15 mouse cellular contexts compared by ENCODE assay signal in the genomic region with DNA sequence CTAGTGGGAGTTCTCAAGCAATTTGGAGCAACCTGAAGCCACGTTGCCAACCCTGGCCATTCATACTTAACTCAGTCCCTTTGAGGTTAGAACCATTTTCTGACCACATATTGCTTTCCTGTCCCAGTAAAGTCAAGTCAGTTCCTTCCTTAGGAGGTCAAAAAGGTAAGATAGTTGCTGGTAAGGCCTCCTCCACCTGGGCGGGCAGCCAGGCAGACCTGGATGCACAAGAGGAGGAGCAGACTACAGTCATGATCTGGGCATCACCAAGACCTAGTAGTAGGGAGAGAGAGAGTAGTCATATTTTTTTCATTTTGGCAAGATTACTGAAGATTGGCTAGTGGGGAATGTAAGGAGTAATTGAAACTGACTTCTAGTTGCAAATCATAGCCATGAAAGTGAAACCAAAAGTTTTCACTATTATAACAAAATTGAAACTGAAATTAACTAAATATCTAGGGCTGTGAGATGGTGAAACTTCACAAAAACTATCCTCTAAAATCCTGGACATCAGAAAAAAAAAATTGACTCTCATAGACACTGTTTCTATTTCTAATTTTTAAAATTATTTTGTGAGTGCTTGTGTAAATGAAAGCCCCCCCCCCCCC. TPM values are rescaled to one million over a fixed set of nuclear protein-coding genes. Genes with fewer than 3 reads are reported as not detected.
A peak's percentile ranks its signal among the peaks of the same experiment; 100 is the strongest.
DNase-seq lines count a peak whose midpoint lies in the region; ATAC-seq and TF ChIP-seq lines count a peak whose summit lies in the region.
"Had no signal": no experiment of that assay in that cellular context is flagged by ENCODE, and none has a peak within 500 bp of the region (broad histone marks: within the 10 kb centered on the region; RNA-seq: fewer than 3 reads in every experiment).

No protein-coding gene starts in this region.

- no peak for ATAC-seq in liver, embryonic 15.5 days (ENCODE audit: insufficient read depth)

- H3K4me1 ChIP-seq in heart, adult 2 months (ENCODE audit: control insufficient read depth, insufficient read depth, low read length): peaks cover 12% of the 10 kb centered on the region
- peaks cover 54% of the 10 kb centered on the region for H3K4me1 ChIP-seq in liver, embryonic 15.5 days (replicated peaks)
- H3K4me1 ChIP-seq in embryonic facial prominence, embryonic 10.5 days: peaks cover 41% of the 10 kb centered on the region
- peaks cover 22% of the 10 kb centered on the region for H3K4me1 ChIP-seq in thymus, adult 2 months (replicated peaks; ENCODE audit: control insufficient read depth, insufficient read depth, low read length)

- no peak for TF ChIP-seq EP300 in heart, adult 2 months (IDR thresholded peaks at IDR 0.05; ENCODE audit: insufficient read depth, low read depth, low read length)

- no peaks in the 10 kb centered on the region for H3K27me3 ChIP-seq in heart, adult 2 months (ENCODE audit: control insufficient read depth, insufficient read depth, low read length)
- peaks cover 18% of the 10 kb centered on the region; the same call in 1 of the 2 replicates for H3K27me3 ChIP-seq in liver, embryonic 15.5 days
- H3K27me3 ChIP-seq in embryonic facial prominence, embryonic 10.5 days (replicated peaks; ENCODE audit: low read depth, poor library complexity, severe bottlenecking): peaks cover 44% of the 10 kb centered on the region
- H3K27me3 ChIP-seq in thymus, adult 2 months (ENCODE audit: control insufficient read depth, insufficient read depth, low read length): no peaks in the 10 kb centered on the region
- H3K27me3 ChIP-seq: stomach, embryonic 15.5 days had no signal

- H3K79me2 ChIP-seq in heart, adult 2 months (replicated peaks; ENCODE audit: control insufficient read depth, insufficient read depth, low read length): no peaks in the 10 kb centered on the region

- no peaks in the 10 kb centered on the region for H3K36me3 ChIP-seq in heart, adult 2 months (ENCODE audit: control insufficient read depth, insufficient read depth, low read length)
- H3K36me3 ChIP-seq in liver, embryonic 15.5 days (replicated peaks): no peaks in the 10 kb centered on the region
- 0 out of 2 replicates have a peak, but pooled peaks cover 2% of the 10 kb centered on the region for H3K36me3 ChIP-seq in embryonic facial prominence, embryonic 10.5 days (replicated peaks)
- H3K36me3 ChIP-seq in thymus, adult 2 months (ENCODE audit: control insufficient read depth, insufficient read depth, low read length): no peaks in the 10 kb centered on the region
- H3K36me3 ChIP-seq: heart, embryonic 13.5 days; midbrain, embryonic 10.5 days; neural tube, embryonic 15.5 days; stomach, embryonic 15.5 days had no signal

- DNase-seq in heart, adult 2 months: no peak
- no peak for DNase-seq in heart, postnatal 10 days
- peak; percentile 25 to 37 for DNase-seq in right cerebral cortex, postnatal 10 days (ENCODE audit: low spot score in 2 of 2)
- DNase-seq in right cerebral cortex, adult 2 months (ENCODE audit: low spot score in 2 of 2): no peak
- no peak for DNase-seq in embryonic facial prominence, embryonic 10.5 days (ENCODE audit: low spot score)
- DNase-seq in thymus, adult 2 months: no peak
- DNase-seq: embryo, embryonic 11 days; heart, postnatal 4 days; spleen, adult 18-20 months had no signal

- peak overlapping the region; percentile 53 for H3K27ac ChIP-seq in heart, adult 2 months
- no peak overlapping the region for H3K27ac ChIP-seq in liver, embryonic 15.5 days (replicated peaks)
- H3K27ac ChIP-seq in embryonic facial prominence, embryonic 10.5 days (replicated peaks): no peak overlapping the region
- H3K27ac ChIP-seq in thymus, adult 2 months (ENCODE audit: control insufficient read depth, insufficient read depth, low read length): no peak overlapping the region

- no peak for TF ChIP-seq CTCF in heart, adult 2 months (IDR thresholded peaks at IDR 0.05)
- no peak for TF ChIP-seq CTCF in thymus, adult 2 months (IDR thresholded peaks at IDR 0.05; ENCODE audit: borderline replicate concordance, control insufficient read depth, extremely low read depth, insufficient read depth, low read length, poor library complexity)

- intact Hi-C loops in heart, adult 2 months (cut with DNase I): no loop called here
- intact Hi-C loops in heart, postnatal 10 days (cut with DNase I): loop anchor here (2.0 kb wide), 1 partner anchor 207 kb away; no protein-coding TSS in a partner anchor

- no peak for TF ChIP-seq POLR2A in heart, adult 2 months (IDR thresholded peaks at IDR 0.05; ENCODE audit: insufficient read depth, low read depth, low read length)
- no peak for TF ChIP-seq POLR2A in thymus, adult 2 months (IDR thresholded peaks at IDR 0.05; ENCODE audit: control insufficient read depth, extremely low read depth, insufficient read depth, low read length, poor library complexity)

- H3K9me3 ChIP-seq in liver, embryonic 15.5 days (replicated peaks): no peaks in the 10 kb centered on the region
- H3K9me3 ChIP-seq in embryonic facial prominence, embryonic 10.5 days: no peaks in the 10 kb centered on the region
- H3K9me3 ChIP-seq: heart, embryonic 13.5 days; midbrain, embryonic 10.5 days; neural tube, embryonic 15.5 days; stomach, embryonic 15.5 days had no signal

- no peak overlapping the region for H3K4me3 ChIP-seq in heart, adult 2 months
- H3K4me3 ChIP-seq in liver, embryonic 15.5 days (replicated peaks): no peak overlapping the region
- H3K4me3 ChIP-seq in embryonic facial prominence, embryonic 10.5 days: no peak overlapping the region
- H3K4me3 ChIP-seq in thymus, adult 2 months (ENCODE audit: control insufficient read depth, insufficient read depth, low read length): no peak overlapping the region

- H3K4me2 ChIP-seq in liver, embryonic 15.5 days: peak overlapping the region; percentile 95

- H3K9ac ChIP-seq in heart, adult 2 months (ENCODE audit: low read depth, low read length): no peak overlapping the region
- H3K9ac ChIP-seq in liver, embryonic 15.5 days: no peak overlapping the region
- H3K9ac ChIP-seq: stomach, embryonic 15.5 days had no signal

- WGBS in heart, adult 2 months: 97% methylated on average over 2 of the region's 2 CpGs
- WGBS in liver, embryonic 15.5 days (ENCODE audit: insufficient replicate concordance): 59% methylated on average over 2 of the region's 2 CpGs
- 91% methylated on average over 2 of the region's 2 CpGs for WGBS in embryonic facial prominence, embryonic 10.5 days
- 88% methylated on average over 2 of the region's 2 CpGs for WGBS in thymus, adult 2 months

RNA-seq across cellular contexts. Expression of gene Dusp28, which starts 1.0 kb away (rescaled TPM):
- total RNA-seq in heart, adult 2 months (2021): 10 to 100 TPM; 15.1 to 15.5 TPM
- polyA plus RNA-seq in heart, adult 2 months (2012; rRNA removed): 27.9 and 29.2 TPM in 2 replicates
- total RNA-seq in heart, postnatal 10 days (2021): 10 to 100 TPM; 11.5 to 12.8 TPM
- polyA plus RNA-seq in liver, embryonic 15.5 days (2015; fragmentation: Nextera tagmentation; extraction: Ambion mirVana): 7.4 and 8.0 TPM in 2 replicates
- polyA plus RNA-seq in embryonic facial prominence, embryonic 10.5 days (2016; fragmentation: Nextera tagmentation; extraction: Ambion mirVana): 11.0 and 11.9 TPM in 2 replicates
- 69.4 and 73.5 TPM in 2 replicates for polyA plus RNA-seq in thymus, adult 2 months (2012; rRNA removed)

RNA-seq across cellular contexts. Expression of gene Ankmy1, which starts 3.1 kb away (rescaled TPM):
- under 1 TPM in 1 of 2 experiments, not detected in 1; 0.09 TPM for total RNA-seq in heart, adult 2 months (2021)
- 0.21 TPM in 1 of 2 replicates, not detected in the other for polyA plus RNA-seq in heart, adult 2 months (2012; rRNA removed)
- total RNA-seq in heart, postnatal 10 days (2021): under 1 TPM in 1 of 2 experiments, not detected in 1; 0.32 TPM
- polyA plus RNA-seq in liver, embryonic 15.5 days (2015; fragmentation: Nextera tagmentation; extraction: Ambion mirVana): 0.02 TPM in 1 of 2 replicates, not detected in the other
- polyA plus RNA-seq in embryonic facial prominence, embryonic 10.5 days (2016; fragmentation: Nextera tagmentation; extraction: Ambion mirVana): 0.30 and 0.45 TPM in 2 replicates
- 3.6 and 5.5 TPM in 2 replicates for polyA plus RNA-seq in thymus, adult 2 months (2012; rRNA removed)
- polyA plus RNA-seq: liver, adult 2 months had no signal

RNA-seq across cellular contexts. Expression of gene Rnpepl1, which starts 4.8 kb away (rescaled TPM):
- 10 to 100 TPM; 66.1 to 78.3 TPM for total RNA-seq in heart, adult 2 months (2021)
- polyA plus RNA-seq in heart, adult 2 months (2012; rRNA removed): 89.8 and 107 TPM in 2 replicates
- total RNA-seq in heart, postnatal 10 days (2021): 10 to 100 TPM; 77.3 to 79.2 TPM
- polyA plus RNA-seq in liver, embryonic 15.5 days (2015; fragmentation: Nextera tagmentation; extraction: Ambion mirVana): 15.6 and 19.8 TPM in 2 replicates
- 26.4 and 28.0 TPM in 2 replicates for polyA plus RNA-seq in embryonic facial prominence, embryonic 10.5 days (2016; fragmentation: Nextera tagmentation; extraction: Ambion mirVana)
- polyA plus RNA-seq in thymus, adult 2 months (2012; rRNA removed): 440 and 540 TPM in 2 replicates

RNA-seq across cellular contexts. Expression of gene Capn10, which starts 28.4 kb away (rescaled TPM):
- total RNA-seq in heart, adult 2 months (2021): 1 to 10 TPM; 5.0 to 5.6 TPM
- polyA plus RNA-seq in heart, adult 2 months (2012; rRNA removed): 7.7 and 9.1 TPM in 2 replicates
- 10 to 100 TPM in 1 of 2 experiments, 1 to 10 TPM in 1; 9.9 to 10.9 TPM for total RNA-seq in heart, postnatal 10 days (2021)
- polyA plus RNA-seq in liver, embryonic 15.5 days (2015; fragmentation: Nextera tagmentation; extraction: Ambion mirVana): 15.7 and 17.5 TPM in 2 replicates
- polyA plus RNA-seq in embryonic facial prominence, embryonic 10.5 days (2016; fragmentation: Nextera tagmentation; extraction: Ambion mirVana): 37.7 and 42.0 TPM in 2 replicates
- 39.9 and 42.5 TPM in 2 replicates for polyA plus RNA-seq in thymus, adult 2 months (2012; rRNA removed)

RNA-seq across cellular contexts. Expression of gene Gpr35, which starts 44.9 kb away (rescaled TPM):
- total RNA-seq in heart, adult 2 months (2021): 1 to 10 TPM in 1 of 2 experiments, under 1 TPM in 1; 0.50 to 1.0 TPM
- polyA plus RNA-seq in heart, adult 2 months (2012; rRNA removed): 1.1 and 1.2 TPM in 2 replicates
- under 1 TPM; 0.29 to 0.45 TPM for total RNA-seq in heart, postnatal 10 days (2021)
- polyA plus RNA-seq in liver, embryonic 15.5 days (2015; fragmentation: Nextera tagmentation; extraction: Ambion mirVana): 0.68 and 0.69 TPM in 2 replicates
- polyA plus RNA-seq in embryonic facial prominence, embryonic 10.5 days (2016; fragmentation: Nextera tagmentation; extraction: Ambion mirVana): 0.13 and 0.19 TPM in 2 replicates
- 6.0 and 8.9 TPM in 2 replicates for polyA plus RNA-seq in thymus, adult 2 months (2012; rRNA removed)

Comparison
In these comparisons a context has a peak if more than half of its experiments do, and no peak if none do; other contexts are left out.
1. DNase-seq: peak in right cerebral cortex, postnatal 10 days (2 of 2); none in heart, adult 2 months (0 of 2), heart, postnatal 10 days (0 of 2), right cerebral cortex, adult 2 months (0 of 2), embryonic facial prominence, embryonic 10.5 days (single experiment) and thymus, adult 2 months (single experiment).